Mouse (Mus musculus): Measurements from ENCODE around the gene Osgin1. TPM values are rescaled to one million over a fixed set of nuclear protein-coding genes. Genes with fewer than 3 reads are reported as not detected.

The Osgin1 gene
- total RNA-seq (2021): under 1 TPM; 0.45 to 0.72 TPM
- long read RNA-seq, experiment 1, partial matches to known transcripts: 0 of 1 reads
- long read RNA-seq, experiment 1, other reads (novel, unspliced or antisense): 0 of 1 reads
- long read RNA-seq, experiment 2: 0 reads

- no peak for DNase-seq (ENCODE audit: low spot score in 2 of 2)
Measured at GRCm38 (mm10) chr8:119433582-119434174, at the start of gene Osgin1. TSS of gene Osgin1 (plus strand) at chr8:119434124.

GRCm38 (mm10) chr8:119384478-119384877 lies 49.4 kb upstream of the Osgin1 start:
- DNase-seq (ENCODE audit: low spot score in 2 of 2): peak; percentile 78 to 83

GRCm38 (mm10) chr8:119385854-119386253 lies 48.1 kb upstream of the Osgin1 start:
- no peak for DNase-seq (ENCODE audit: low spot score in 2 of 2)

GRCm38 (mm10) chr8:119386988-119387387 lies 46.9 kb upstream of the Osgin1 start:
- DNase-seq (ENCODE audit: low spot score in 2 of 2): no peak

GRCm38 (mm10) chr8:119394097-119394496 lies 39.8 kb upstream of the Osgin1 start:
- DNase-seq (ENCODE audit: low spot score in 2 of 2): no peak

- peak; percentile 90 to 94 for DNase-seq (ENCODE audit: low spot score in 2 of 2)
Measured at GRCm38 (mm10) chr8:119394524-119395026, 39.3 kb upstream of the Osgin1 start, which contains the start of gene Mlycd. TSS of gene Mlycd (plus strand) at chr8:119394878.

GRCm38 (mm10) chr8:119395072-119395950 lies 38.6 kb upstream of the Osgin1 start:
- no peak for DNase-seq (ENCODE audit: low spot score in 2 of 2)

- DNase-seq (ENCODE audit: low spot score in 2 of 2): no peak
Measured at GRCm38 (mm10) chr8:119398558-119398957, 35.4 kb upstream of the Osgin1 start.

GRCm38 (mm10) chr8:119399255-119399654 lies 34.7 kb upstream of the Osgin1 start:
- no peak for DNase-seq (ENCODE audit: low spot score in 2 of 2)

- DNase-seq (ENCODE audit: low spot score in 2 of 2): no peak
Measured at GRCm38 (mm10) chr8:119400122-119400671, 33.7 kb upstream of the Osgin1 start.

- no peak for DNase-seq (ENCODE audit: low spot score in 2 of 2)
Measured at GRCm38 (mm10) chr8:119400904-119401303, 33.0 kb upstream of the Osgin1 start.

- no peak for DNase-seq (ENCODE audit: low spot score in 2 of 2)
Measured at GRCm38 (mm10) chr8:119403912-119404311, 30.0 kb upstream of the Osgin1 start.

GRCm38 (mm10) chr8:119404648-119405047 lies 29.3 kb upstream of the Osgin1 start:
- DNase-seq (ENCODE audit: low spot score in 2 of 2): no peak

- DNase-seq (ENCODE audit: low spot score in 2 of 2): no peak
Measured at GRCm38 (mm10) chr8:119408311-119408710, 25.6 kb upstream of the Osgin1 start.

GRCm38 (mm10) chr8:119412037-119412734 lies 21.7 kb upstream of the Osgin1 start:
- DNase-seq (ENCODE audit: low spot score in 2 of 2): no peak

GRCm38 (mm10) chr8:119412735-119413498 lies 21.0 kb upstream of the Osgin1 start:
- DNase-seq (ENCODE audit: low spot score in 2 of 2): peak; percentile 80 to 82

- DNase-seq (ENCODE audit: low spot score in 2 of 2): no peak
Measured at GRCm38 (mm10) chr8:119413605-119414004, 20.3 kb upstream of the Osgin1 start.

GRCm38 (mm10) chr8:119420318-119420717 lies 13.6 kb upstream of the Osgin1 start:
- no peak for DNase-seq (ENCODE audit: low spot score in 2 of 2)

- DNase-seq (ENCODE audit: low spot score in 2 of 2): no peak
Measured at GRCm38 (mm10) chr8:119421603-119422122, 12.3 kb upstream of the Osgin1 start.

- no peak for DNase-seq (ENCODE audit: low spot score in 2 of 2)
Measured at GRCm38 (mm10) chr8:119422123-119422711, 11.7 kb upstream of the Osgin1 start.

Data from left cerebral cortex, adult 18-20 months (tissue).